Comparison of ENCODE assay signal across 9 mouse cellular contexts in the genomic region with DNA sequence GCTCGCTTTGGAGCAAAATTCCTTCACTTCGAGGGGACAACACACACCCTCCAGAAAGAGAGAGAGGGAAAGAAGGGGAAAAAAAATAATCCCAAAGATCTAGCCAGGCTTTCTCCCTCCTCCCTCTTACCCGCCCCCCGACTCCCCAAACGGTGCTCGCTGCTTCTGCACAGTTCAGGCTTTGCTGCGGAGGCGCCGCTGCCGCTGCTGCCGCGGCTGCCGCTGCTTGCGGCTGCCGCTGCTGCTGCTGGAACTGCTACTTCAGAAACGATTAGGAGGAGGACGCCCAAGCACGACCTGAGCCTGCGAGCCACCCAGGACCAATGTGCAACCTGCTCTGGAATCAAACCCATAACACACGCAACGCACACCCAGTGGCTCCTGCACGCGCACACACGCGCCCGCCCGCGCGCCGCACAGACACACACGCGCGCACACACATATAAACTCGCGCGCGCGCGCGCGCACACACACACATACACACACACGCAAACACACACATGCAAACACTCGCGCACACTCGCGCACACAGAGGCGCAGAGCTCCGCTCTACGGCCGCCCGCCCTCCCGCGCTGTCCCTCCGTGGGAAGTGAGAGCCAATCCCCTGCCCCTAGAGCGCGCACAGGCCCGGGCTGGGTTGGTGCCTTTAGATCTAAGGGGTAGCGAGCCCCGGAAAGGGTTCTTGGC. TPM values are rescaled to one million over a fixed set of nuclear protein-coding genes. Genes with fewer than 3 reads are reported as not detected.
A peak's percentile ranks its signal among the peaks of the same experiment; 100 is the strongest.
DNase-seq lines count a peak whose midpoint lies in the region; ATAC-seq lines count a peak whose summit lies in the region.
"Had no signal": no experiment of that assay in that cellular context is flagged by ENCODE, and none has a peak within 500 bp of the region (broad histone marks: within the 10 kb centered on the region; RNA-seq: fewer than 3 reads in every experiment).

A gene (minus strand): TSS at position 51 of the 687 bp plus-strand sequence.

- H3K9ac ChIP-seq in forebrain, embryonic 16.5 days (replicated peaks; ENCODE audit: low read depth, low read length): peak within 1 kb of the TSS; percentile 72
- peak within 1 kb of the TSS; percentile 74 for H3K9ac ChIP-seq in intestine, embryonic 16.5 days (ENCODE audit: low read depth, low read length)
- H3K9ac ChIP-seq in liver, embryonic 11.5 days (ENCODE audit: low read depth, low read length): peak within 1 kb of the TSS; percentile 50

- no peaks in the 10 kb centered on the region for H3K36me3 ChIP-seq in forebrain, embryonic 16.5 days (ENCODE audit: control insufficient read depth, insufficient read depth)
- no peaks in the 10 kb centered on the region for H3K36me3 ChIP-seq in intestine, embryonic 16.5 days (ENCODE audit: control insufficient read depth, insufficient read depth, low read length)
- H3K36me3 ChIP-seq in liver, embryonic 11.5 days (ENCODE audit: control insufficient read depth, insufficient read depth, low read length): no peaks in the 10 kb centered on the region

- peak within 1 kb of the TSS; percentile 98 for H3K27ac ChIP-seq in forebrain, embryonic 16.5 days (ENCODE audit: low read length)
- H3K27ac ChIP-seq in intestine, embryonic 16.5 days (ENCODE audit: low read length): peak within 1 kb of the TSS; percentile 72
- no peak within 1 kb of the TSS for H3K27ac ChIP-seq in liver, embryonic 11.5 days (ENCODE audit: low read depth, low read length)

- no peaks in the 10 kb centered on the region for H3K27me3 ChIP-seq in forebrain, embryonic 16.5 days (replicated peaks; ENCODE audit: control insufficient read depth, insufficient read depth, low read length)
- 0 out of 2 replicates have a peak, but pooled peaks cover 3% of the 10 kb centered on the region for H3K27me3 ChIP-seq in intestine, embryonic 16.5 days (replicated peaks; ENCODE audit: control insufficient read depth, insufficient read depth, low read length)
- peaks cover 30% of the 10 kb centered on the region for H3K27me3 ChIP-seq in liver, embryonic 11.5 days (replicated peaks; ENCODE audit: control insufficient read depth, insufficient read depth, low read length)

- peak within 1 kb of the TSS; percentile 58 for H3K4me2 ChIP-seq in forebrain, embryonic 16.5 days (ENCODE audit: low read length)
- H3K4me2 ChIP-seq in intestine, embryonic 16.5 days (ENCODE audit: low read depth, low read length): peak within 1 kb of the TSS; percentile 89
- peak within 1 kb of the TSS; percentile 85 for H3K4me2 ChIP-seq in liver, embryonic 11.5 days

- peak; percentile 14 for DNase-seq in gastrocnemius, postnatal 14 days
- DNase-seq in gastrocnemius, adult 8-10 months (ENCODE audit: low spot score in 2 of 2): no peak
- DNase-seq in cerebellum, adult 11-12 months: peak; percentile 76
- DNase-seq in liver, embryonic 11.5 days (ENCODE audit: low spot score): peak; percentile 42
- DNase-seq in ovary, postnatal 36 days (ENCODE audit: low spot score): peak; percentile 26
- DNase-seq in thymus, adult 18-20 months: no peak

- H3K4me1 ChIP-seq in forebrain, embryonic 16.5 days (replicated peaks; ENCODE audit: control insufficient read depth, insufficient read depth, low read length): peaks cover 6% of the 10 kb centered on the region
- no peaks in the 10 kb centered on the region for H3K4me1 ChIP-seq in intestine, embryonic 16.5 days (ENCODE audit: control insufficient read depth, insufficient read depth, low read length)
- no peaks in the 10 kb centered on the region for H3K4me1 ChIP-seq in liver, embryonic 11.5 days (replicated peaks; ENCODE audit: control insufficient read depth, insufficient read depth, low read length)

- peak; percentile 93 for ATAC-seq in forebrain, embryonic 16.5 days
- peak; percentile 96 for ATAC-seq in intestine, embryonic 16.5 days
- ATAC-seq in liver, embryonic 11.5 days (replicated peaks; ENCODE audit: low FRiP score): peak; percentile 77

- intact Hi-C loops in gastrocnemius, postnatal 14 days (cut with DNase I; ENCODE audit: low total_unique reads): no loop called here

- peak within 1 kb of the TSS; percentile 70 for H3K4me3 ChIP-seq in forebrain, embryonic 16.5 days (replicated peaks; ENCODE audit: low read length)
- peak within 1 kb of the TSS; percentile 73 for H3K4me3 ChIP-seq in intestine, embryonic 16.5 days (ENCODE audit: low read length)
- peak within 1 kb of the TSS; percentile 56 for H3K4me3 ChIP-seq in liver, embryonic 11.5 days (ENCODE audit: low read depth, low read length)

- no peaks in the 10 kb centered on the region for H3K9me3 ChIP-seq in forebrain, embryonic 16.5 days (ENCODE audit: control insufficient read depth, low read length)
- no peaks in the 10 kb centered on the region for H3K9me3 ChIP-seq in intestine, embryonic 16.5 days (ENCODE audit: control insufficient read depth, low read length)
- no peaks in the 10 kb centered on the region for H3K9me3 ChIP-seq in liver, embryonic 11.5 days (ENCODE audit: control insufficient read depth, low read length)

- WGBS in forebrain, embryonic 16.5 days: 2% methylated on average over 38 of the region's 59 CpGs
- 0% methylated on average over 58 of the region's 59 CpGs for WGBS in intestine, embryonic 16.5 days
- 1% methylated on average over 58 of the region's 59 CpGs for WGBS in liver, embryonic 11.5 days

RNA-seq across cellular contexts. Expression of the gene that starts here (rescaled TPM):
- total RNA-seq in gastrocnemius, postnatal 14 days (2021): under 1 TPM; 0.62 to 0.76 TPM
- under 1 TPM; 0.19 to 0.62 (median 0.31) TPM for total RNA-seq in gastrocnemius, adult 8-10 months (2022)
- polyA plus RNA-seq in forebrain, embryonic 16.5 days (2015; fragmentation: Nextera tagmentation; extraction: Ambion mirVana): 45.5 and 58.7 TPM in 2 replicates
- 0.39 and 0.70 TPM in 2 replicates for polyA plus RNA-seq in intestine, embryonic 16.5 days (2015; fragmentation: Nextera tagmentation; extraction: Ambion mirVana)
- polyA plus RNA-seq in liver, embryonic 11.5 days (2014; fragmentation: Nextera tagmentation; extraction: Ambion mirVana): 0.40 and 0.78 TPM in 2 replicates
- polyA plus RNA-seq: C2C12 had no signal

Comparison
In these comparisons a context has a peak if more than half of its experiments do, and no peak if none do; other contexts are left out.
1. RNA of the gene that starts here (polyA plus RNA-seq): 45.5 to 58.7 TPM in forebrain, embryonic 16.5 days; 0.40 to 0.78 TPM in liver, embryonic 11.5 days and 0.39 to 0.70 TPM in intestine, embryonic 16.5 days; every median in the first group is over 10 times any median in the second.
2. Peak in DNase-seq in gastrocnemius, postnatal 14 days; RNA of the gene not detected or under 1 TPM.
3. Peak in ATAC-seq, H3K4me3 ChIP-seq, H3K27ac ChIP-seq, H3K9ac ChIP-seq and H3K4me2 ChIP-seq in intestine, embryonic 16.5 days; RNA of the gene not detected or under 1 TPM.
4. Peak in DNase-seq, ATAC-seq, H3K4me3 ChIP-seq, H3K9ac ChIP-seq and H3K4me2 ChIP-seq in liver, embryonic 11.5 days; RNA of the gene not detected or under 1 TPM.
5. DNase-seq: peak in cerebellum, adult 11-12 months (single experiment) and ovary, postnatal 36 days (single experiment); none in gastrocnemius, adult 8-10 months (0 of 2) and thymus, adult 18-20 months (0 of 2).
6. Peak in every context shown above with its lines, with median percentiles within 50 percentile points of each other: ATAC-seq, H3K4me2 ChIP-seq, H3K4me3 ChIP-seq and H3K9ac ChIP-seq.